Mouse (Mus musculus) R1 (cell line): ENCODE results near the gene Ect2.

Experiments
- DNase-seq: peaks from one replicate; pipeline ENCODE4 v3.0.0-alpha.2; 2018; ENCODE audit warnings: low read depth, low spot score

Ect2 gene

GRCm38 (mm10) chr3:27153701-27154209, at the start of gene Ect2:
Ect2 (minus strand) TSS chr3:27153878.
- peak; percentile 100 for DNase-seq

GRCm38 (mm10) chr3:27201728-27202411, 48.2 kb upstream of the Ect2 start:
- DNase-seq = no peak

GRCm38 (mm10) chr3:27199120-27199519, 45.4 kb upstream of the Ect2 start:
- no peak for DNase-seq

GRCm38 (mm10) chr3:27197816-27198215, 44.1 kb upstream of the Ect2 start:
- DNase-seq = no peak

- DNase-seq = no peak
Observed at GRCm38 (mm10) chr3:27196529-27196928, 42.9 kb upstream of the Ect2 start.

- DNase-seq = no peak
Observed at GRCm38 (mm10) chr3:27195573-27196227, 42.0 kb upstream of the Ect2 start.

- no peak for DNase-seq
Observed at GRCm38 (mm10) chr3:27195153-27195552, 41.5 kb upstream of the Ect2 start.

GRCm38 (mm10) chr3:27193844-27194317, 40.2 kb upstream of the Ect2 start:
- no peak for DNase-seq

- no peak for DNase-seq
Observed at GRCm38 (mm10) chr3:27191856-27192255, 38.2 kb upstream of the Ect2 start.

- peak; percentile 84 for DNase-seq
Observed at GRCm38 (mm10) chr3:27190865-27191264, 37.2 kb upstream of the Ect2 start.

- DNase-seq = peak; percentile 74
Observed at GRCm38 (mm10) chr3:27189320-27190261, 35.9 kb upstream of the Ect2 start.

- DNase-seq = no peak
Observed at GRCm38 (mm10) chr3:27188386-27188785, 34.7 kb upstream of the Ect2 start.

- DNase-seq = peak; percentile 53
Observed at GRCm38 (mm10) chr3:27183601-27184175, 30.0 kb upstream of the Ect2 start.

- peak; percentile 95 for DNase-seq
Observed at GRCm38 (mm10) chr3:27182733-27183600, 29.3 kb upstream of the Ect2 start, which contains the start of gene Nceh1. Nceh1 (plus strand) TSS chr3:27182965.

GRCm38 (mm10) chr3:27179711-27180110, 26.0 kb upstream of the Ect2 start:
- DNase-seq = no peak

GRCm38 (mm10) chr3:27170257-27170656, 16.6 kb upstream of the Ect2 start:
- DNase-seq = no peak

GRCm38 (mm10) chr3:27165481-27166065, 11.9 kb upstream of the Ect2 start:
- DNase-seq = no peak

- no peak for DNase-seq
Observed at GRCm38 (mm10) chr3:27162410-27162804, 8.7 kb upstream of the Ect2 start.

- DNase-seq = peak; percentile 50
Observed at GRCm38 (mm10) chr3:27161645-27162409, 8.1 kb upstream of the Ect2 start.
